Mouse (Mus musculus) thymus, adult 2 months (tissue): ENCODE data around the gene E2f1. TPM values are rescaled to one million over a fixed set of nuclear protein-coding genes. Genes with fewer than 3 reads are reported as not detected.
A peak's percentile ranks its signal among the peaks of the same experiment; 100 is the strongest.

Source experiments
- DNase-seq: peaks from one replicate; pipeline ENCODE4 v3.0.0; 2021
- H3K27ac ChIP-seq: fragments of 200-500 bp; 2 replicates; pipeline ENCODE4 v1.5.1; 2012; ENCODE audit warnings: low read length, control low read depth; ENCODE audit not compliant: control insufficient read depth, insufficient read depth
- H3K27me3 ChIP-seq: fragments of 200-500 bp; 2 replicates; pipeline ENCODE4 v1.6.1; 2012; ENCODE audit warnings: mild to moderate bottlenecking, low read length, moderate library complexity, mixed read lengths; ENCODE audit not compliant: control insufficient read depth, insufficient read depth
- H3K36me3 ChIP-seq: fragments of 200-500 bp; 2 replicates; pipeline ENCODE4 v1.6.1; 2012; ENCODE audit warnings: mild to moderate bottlenecking, low read length, moderate library complexity; ENCODE audit not compliant: control insufficient read depth, insufficient read depth
- H3K4me1 ChIP-seq: fragments of 200-500 bp; replicated peaks from 2 replicates; pipeline ENCODE4 v1.6.1; 2012; ENCODE audit warnings: low read length; ENCODE audit not compliant: control insufficient read depth, insufficient read depth
- H3K4me3 ChIP-seq: fragments of 200-500 bp; 2 replicates; pipeline ENCODE4 v1.5.1; 2012; ENCODE audit warnings: mild to moderate bottlenecking, low read length, control low read depth, moderate library complexity; ENCODE audit not compliant: control insufficient read depth, insufficient read depth
- CTCF ChIP-seq: fragments of 200-500 bp; IDR thresholded peaks from 2 replicates; pipeline ENCODE4 v1.5.1; 2012; ENCODE audit warnings: mild to moderate bottlenecking, control low read depth, low read length, moderate library complexity, borderline replicate concordance; ENCODE audit not compliant: control insufficient read depth, poor library complexity, insufficient read depth; ENCODE audit errors: extremely low read depth
- POLR2A ChIP-seq: fragments of 200-500 bp; IDR thresholded peaks from 2 replicates; pipeline ENCODE4 v1.6.1; 2012; ENCODE audit warnings: mild to moderate bottlenecking, low read length, control low read depth, moderate library complexity; ENCODE audit not compliant: control insufficient read depth, poor library complexity, insufficient read depth; ENCODE audit errors: extremely low read depth
- WGBS: fragments of 180-500 bp; shearing (Covaris S2); methylation state at CpG from one replicate; pipeline ENCODE4 v1.1.7; 2018; 5-methylcytosine and 5-hydroxymethylcytosine counted together
- polyA plus RNA-seq: library from polyadenylated mRNA; depleted of rRNA; stranded (reverse); fragments of >200 nt; gene quantifications from 2 replicates; pipeline ENCODE4 v1.2.3, GENCODE M21; 2012

The E2f1 gene
- polyA plus RNA-seq, 1 experiment = 34.0 TPM

DNA sequence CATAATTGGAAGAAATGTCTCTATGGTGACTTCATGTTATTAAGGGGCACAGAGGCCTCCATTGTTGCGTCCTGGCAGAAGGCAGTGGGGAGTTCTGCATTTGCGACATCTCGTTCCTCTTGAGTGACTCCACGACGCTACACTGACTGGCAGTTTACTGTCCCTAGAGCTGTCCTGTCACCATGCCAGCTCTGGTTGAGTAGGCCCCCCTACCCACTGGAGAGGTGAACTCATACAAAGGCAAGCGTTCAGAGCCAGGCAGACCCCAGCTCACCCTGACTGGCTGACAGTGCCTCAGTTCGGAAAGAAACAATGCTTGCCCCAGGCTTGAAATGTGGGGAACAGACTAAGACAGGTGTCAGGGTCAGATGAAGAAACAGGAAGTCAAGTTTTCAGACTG is 4.6 kb upstream of the E2f1 start:
- Histone ChIP-seq H3K27me3 (no peaks in the 10 kb centered on the region), H3K4me1 (peaks cover 29% of the 10 kb centered on the region), H3K27ac (no peak overlapping the region), H3K36me3 (no peaks in the 10 kb centered on the region), H3K4me3 (no peak overlapping the region)
- no peak for DNase-seq
- WGBS = 64% methylated on average over 7 of the region's 7 CpGs
- no peak for TF ChIP-seq CTCF
- TF ChIP-seq POLR2A = no peak

DNA sequence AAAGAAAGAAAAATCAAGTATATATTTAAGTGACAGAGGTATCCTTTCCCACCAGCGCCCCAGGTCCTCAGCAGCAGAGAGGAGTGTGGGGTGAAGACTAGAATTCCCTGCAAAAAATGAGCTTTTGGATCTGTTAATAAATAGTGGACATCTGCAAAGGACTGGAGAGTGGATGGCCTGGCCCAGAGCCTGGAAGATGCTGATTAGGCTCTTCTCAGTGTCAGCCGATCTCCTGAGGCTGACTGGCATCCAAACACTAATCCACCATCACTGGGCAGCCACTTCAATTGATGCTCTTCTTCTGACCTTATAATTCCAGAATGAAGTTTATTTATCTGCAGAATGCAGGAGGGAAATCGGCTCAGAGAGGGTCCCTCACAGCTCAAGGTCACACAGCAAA is 3.3 kb upstream of the E2f1 start:
- H3K36me3 ChIP-seq = no peaks in the 10 kb centered on the region
- no peak for DNase-seq
- H3K27me3 ChIP-seq = no peaks in the 10 kb centered on the region
- no peak for TF ChIP-seq CTCF
- no peak for TF ChIP-seq POLR2A
- no peak overlapping the region for H3K4me3 ChIP-seq
- H3K4me1 ChIP-seq = peaks cover 41% of the 10 kb centered on the region
- H3K27ac ChIP-seq = no peak overlapping the region
- 94% methylated on average over 3 of the region's 3 CpGs for WGBS

DNA sequence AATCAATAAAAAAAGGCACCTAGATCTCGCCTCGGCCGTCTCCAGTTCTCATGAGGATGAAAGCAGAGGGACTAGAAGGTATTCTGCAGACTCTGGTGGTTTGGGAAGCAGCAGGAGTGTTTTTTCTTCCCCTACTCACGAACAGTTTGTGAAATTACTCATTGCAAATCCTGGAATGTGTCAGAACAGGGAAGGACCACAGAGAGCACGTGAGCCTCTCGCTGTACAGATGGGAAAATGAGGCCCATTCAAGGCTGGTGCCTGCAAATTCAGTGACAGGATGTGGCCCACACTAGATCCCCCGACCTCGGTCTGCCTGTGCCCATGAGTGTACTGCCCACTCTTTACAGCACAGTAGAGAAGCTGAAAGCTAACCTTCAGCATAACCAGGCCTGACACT is 2.3 kb upstream of the E2f1 start:
- Histone ChIP-seq H3K27me3 (no peaks in the 10 kb centered on the region), H3K36me3 (no peaks in the 10 kb centered on the region), H3K4me1 (peaks cover 37% of the 10 kb centered on the region), H3K4me3 (no peak overlapping the region), H3K27ac (no peak overlapping the region)
- whole genome bisulfite sequencing = 82% methylated on average over 8 of the region's 8 CpGs
- TF ChIP-seq CTCF (no peak), POLR2A (no peak)
- no peak for DNase-seq

DNA sequence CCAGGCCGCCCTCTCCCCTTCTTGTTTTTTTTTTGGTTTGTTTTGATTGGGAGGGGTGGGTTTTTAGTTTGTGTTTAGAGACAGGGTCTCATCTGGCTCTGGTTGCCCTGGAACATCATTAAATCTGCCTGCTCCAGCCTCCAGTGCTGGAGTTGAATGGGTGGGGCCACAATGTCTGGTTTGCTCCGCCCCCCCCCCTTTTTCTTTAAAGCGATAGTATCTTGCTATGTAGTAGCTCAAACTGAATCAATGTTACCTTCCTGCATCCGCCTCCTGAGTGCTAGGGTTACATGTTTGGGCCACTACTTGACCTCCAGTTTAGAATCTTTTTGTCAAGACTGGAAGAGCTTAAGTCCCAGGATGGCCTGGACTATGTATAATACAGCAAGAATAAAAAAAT is 1.6 kb upstream of the E2f1 start:
- no peak for DNase-seq
- 87% methylated on average over 4 of the region's 4 CpGs for WGBS
- no peak overlapping the region for H3K4me3 ChIP-seq
- no peak for TF ChIP-seq POLR2A
- TF ChIP-seq CTCF = no peak
- no peaks in the 10 kb centered on the region for H3K36me3 ChIP-seq
- H3K27me3 ChIP-seq = no peaks in the 10 kb centered on the region
- no peak overlapping the region for H3K27ac ChIP-seq
- peaks cover 30% of the 10 kb centered on the region for H3K4me1 ChIP-seq

DNA sequence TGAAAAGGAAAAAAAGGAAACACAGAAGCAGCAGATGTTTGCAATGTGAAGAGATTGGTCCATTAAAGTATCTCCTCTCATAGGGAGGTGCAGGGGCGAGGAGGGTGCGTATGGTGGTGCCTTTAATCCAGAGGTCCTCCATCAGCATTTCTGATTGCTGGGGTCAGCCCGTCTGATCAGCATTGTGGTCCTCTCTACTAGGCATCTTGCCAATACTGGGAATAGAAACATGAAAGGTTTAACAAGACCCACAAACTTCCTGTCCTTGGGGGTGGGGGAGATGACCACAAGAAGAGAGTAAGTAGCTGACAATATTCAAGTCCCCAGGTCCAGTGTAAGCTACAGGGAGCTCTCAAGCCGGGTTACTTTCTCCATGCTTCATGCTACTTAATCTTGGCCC is 974 bp upstream of the E2f1 start:
- Histone ChIP-seq H3K27ac (no peak overlapping the region), H3K4me3 (no peak overlapping the region), H3K36me3 (no peaks in the 10 kb centered on the region), H3K4me1 (peaks cover 28% of the 10 kb centered on the region), H3K27me3 (no peaks in the 10 kb centered on the region)
- 27% methylated on average over 4 of the region's 4 CpGs for WGBS
- no peak for DNase-seq
- TF ChIP-seq POLR2A = no peak
- TF ChIP-seq CTCF = no peak

DNA sequence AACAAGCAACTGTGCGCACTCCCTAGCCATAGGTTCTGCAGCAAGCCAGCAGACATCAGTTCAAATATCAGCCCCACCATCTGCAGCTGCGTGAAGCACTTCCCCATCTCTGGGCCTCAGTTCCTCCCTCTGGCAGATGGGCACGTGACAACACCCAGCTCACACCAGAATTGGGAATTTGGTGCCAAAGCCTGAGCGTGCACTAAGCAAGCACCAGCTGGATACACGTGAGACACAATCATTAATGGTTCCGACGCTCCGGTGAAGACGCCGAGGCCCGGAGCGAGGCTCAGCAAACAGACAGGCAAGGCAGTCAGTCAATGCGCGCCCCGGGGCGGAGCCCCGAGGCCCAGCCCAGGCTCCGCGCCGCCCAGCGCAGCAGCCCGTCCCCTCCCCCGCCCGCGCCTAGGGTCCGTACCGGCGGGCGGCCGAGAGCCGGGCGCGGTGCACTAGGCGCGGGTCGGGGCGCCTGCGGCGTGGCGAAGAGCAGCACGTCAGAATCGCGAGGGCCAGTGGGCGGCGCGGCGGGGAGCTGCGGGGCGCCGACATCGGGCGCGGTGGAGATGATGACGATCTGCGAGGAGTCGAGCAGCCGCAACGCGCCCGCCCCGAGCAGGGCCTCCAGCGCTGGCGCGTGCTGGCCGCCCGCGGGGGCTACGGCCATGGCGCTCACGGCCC is 482 bp downstream of the E2f1 start:
- no peak overlapping the region for H3K27ac ChIP-seq
- no peak for TF ChIP-seq POLR2A
- DNase-seq = peak; percentile 65
- H3K27me3 ChIP-seq = no peaks in the 10 kb centered on the region
- H3K4me3 ChIP-seq = peak overlapping the region; percentile 52
- no peaks in the 10 kb centered on the region for H3K36me3 ChIP-seq
- peaks cover 25% of the 10 kb centered on the region for H3K4me1 ChIP-seq
- WGBS = under 1% methylated on average over 66 of the region's 70 CpGs
